Mouse (Mus musculus): ENCODE measurements at regions not wholly inside any gene's neighbourhood (a gene's known extent, or its start where the extent isn't known, plus 50 kb on each side); places are given as distances from the start of the nearest gene placed in this dataset.
A peak's percentile ranks its signal among the peaks of the same experiment; 100 is the strongest.
"Not testable (repeated sequence)": the region's sequence is repeated elsewhere in the genome, so short reads cannot be mapped to it uniquely, and the experiment has no call there.

GRCm38 (mm10) chr16:55758707-55759067 lies 80.0 kb downstream of the Nfkbiz start:
- no peak for DNase-seq (ENCODE audit: low spot score in 2 of 2)

GRCm38 (mm10) chr16:55757952-55758706 lies 80.6 kb downstream of the Nfkbiz start:
- DNase-seq (ENCODE audit: low spot score in 2 of 2) = no peak

DNA sequence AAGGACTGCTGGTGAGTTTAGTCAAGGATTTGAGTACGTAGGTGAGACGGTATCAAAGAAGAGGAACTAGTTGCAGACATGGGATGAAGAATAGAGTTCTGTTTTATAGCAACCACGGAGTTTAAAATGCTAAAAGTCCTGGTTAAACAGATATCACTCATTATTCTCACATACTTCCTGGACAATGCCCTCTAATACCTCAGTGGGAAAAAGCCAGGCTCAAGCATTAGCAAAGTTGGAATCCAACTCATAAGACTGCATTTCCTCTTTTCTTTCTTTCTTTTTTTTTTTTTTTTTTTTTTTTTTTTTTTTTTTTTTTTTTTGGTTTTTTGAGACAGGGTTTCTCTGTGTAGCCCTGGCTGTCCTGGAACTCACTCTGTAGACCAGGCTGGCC lies 81.3 kb downstream of the Nfkbiz start:
- DNase-seq (ENCODE audit: low spot score in 2 of 2) = not testable (repeated sequence)

DNA sequence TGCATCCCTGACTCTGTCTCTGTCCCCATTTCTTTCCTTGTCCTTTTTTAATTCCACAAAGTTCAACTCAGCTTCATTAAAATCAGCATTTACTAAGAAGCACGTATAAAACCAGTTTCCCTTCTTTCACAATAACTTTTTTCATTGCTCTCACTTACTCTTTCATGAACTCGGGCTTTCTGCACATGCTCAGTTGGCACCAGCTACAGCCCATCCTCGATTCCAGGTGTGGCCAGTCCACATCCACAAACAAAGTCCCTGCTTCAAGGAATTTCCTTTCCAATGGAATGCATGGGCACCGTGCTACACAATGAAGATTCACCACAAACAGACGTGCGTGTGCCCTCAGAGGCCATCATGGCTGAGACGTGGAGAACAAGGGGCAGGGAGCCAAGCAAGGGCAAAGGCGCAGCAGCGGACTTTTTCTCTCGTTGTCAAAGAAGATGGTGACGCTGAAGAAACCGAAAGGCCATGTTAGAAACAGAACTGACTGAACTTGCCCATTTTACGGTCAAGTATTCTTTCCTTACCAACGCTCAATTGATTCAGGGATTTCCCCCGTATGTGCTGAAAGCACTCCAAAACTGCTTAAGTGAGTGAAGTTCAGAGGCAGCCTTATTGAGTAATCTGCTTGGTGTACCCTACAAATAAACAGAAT lies 81.8 kb downstream of the Nfkbiz start:
- DNase-seq (ENCODE audit: low spot score in 2 of 2) = no peak

DNA sequence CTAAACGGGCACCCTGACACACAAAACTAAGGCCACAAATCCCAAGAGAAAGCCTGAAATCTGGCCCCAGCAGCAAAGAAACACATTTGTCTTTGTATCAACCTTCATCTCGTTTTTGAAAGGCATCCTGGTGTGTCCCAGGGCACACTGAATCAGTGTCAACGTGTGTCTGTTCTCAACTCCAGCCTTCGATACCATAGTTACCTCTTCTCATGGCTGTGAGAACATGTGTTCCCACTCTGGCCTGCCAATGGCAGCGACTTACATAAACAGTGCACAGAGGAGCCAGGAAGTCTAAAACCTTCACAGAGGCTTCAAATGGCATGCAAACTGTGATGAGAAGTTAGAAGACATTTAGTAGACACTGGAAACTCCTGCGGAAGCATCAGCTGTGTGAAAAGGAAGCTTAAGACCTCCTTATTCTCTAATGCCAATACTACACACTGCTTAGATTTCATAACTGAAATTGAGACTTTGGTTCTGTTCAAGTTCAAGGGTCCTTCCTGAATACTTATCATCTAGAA lies 83.3 kb downstream of the Nfkbiz start:
- DNase-seq (ENCODE audit: low spot score in 2 of 2) = no peak

GRCm38 (mm10) chr16:55754092-55754763 lies 84.5 kb downstream of the Nfkbiz start:
- peak in 1 of 2 experiments; percentile 5 for DNase-seq (ENCODE audit: low spot score in 2 of 2)

GRCm38 (mm10) chr16:55753380-55753779 lies 85.3 kb downstream of the Nfkbiz start:
- DNase-seq (ENCODE audit: low spot score in 2 of 2) = no peak

DNA sequence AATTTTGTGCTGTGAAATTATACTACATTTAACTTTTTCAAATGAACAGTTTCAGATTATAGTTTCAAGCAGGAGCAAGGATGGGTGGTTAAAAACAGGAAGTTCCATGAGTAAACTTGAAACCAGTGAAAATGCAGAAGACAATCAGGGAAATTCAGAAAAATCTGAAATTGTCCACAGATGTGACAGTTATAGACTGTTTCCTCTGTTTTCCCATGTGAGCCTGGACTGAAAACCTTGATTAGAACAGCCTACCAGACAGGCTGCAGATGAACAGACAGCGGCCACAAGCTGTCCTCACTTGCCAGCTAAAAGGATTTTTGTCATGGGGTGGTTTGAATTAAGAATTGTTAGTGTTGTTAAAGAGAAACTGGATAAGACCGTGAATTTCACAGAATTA lies 91.4 kb downstream of the Nfkbiz start:
- no peak for DNase-seq (ENCODE audit: low spot score in 2 of 2)

- DNase-seq (ENCODE audit: low spot score in 2 of 2) = no peak
These were observed 92.5 kb downstream of the Nfkbiz start for GRCm38 (mm10) chr16:55746159-55746558.

GRCm38 (mm10) chr16:55745094-55745493 lies 93.6 kb downstream of the Nfkbiz start:
- no peak for DNase-seq (ENCODE audit: low spot score in 2 of 2)

GRCm38 (mm10) chr16:55741099-55741863 lies 97.4 kb downstream of the Nfkbiz start:
- no peak for DNase-seq (ENCODE audit: low spot score in 2 of 2)

DNA sequence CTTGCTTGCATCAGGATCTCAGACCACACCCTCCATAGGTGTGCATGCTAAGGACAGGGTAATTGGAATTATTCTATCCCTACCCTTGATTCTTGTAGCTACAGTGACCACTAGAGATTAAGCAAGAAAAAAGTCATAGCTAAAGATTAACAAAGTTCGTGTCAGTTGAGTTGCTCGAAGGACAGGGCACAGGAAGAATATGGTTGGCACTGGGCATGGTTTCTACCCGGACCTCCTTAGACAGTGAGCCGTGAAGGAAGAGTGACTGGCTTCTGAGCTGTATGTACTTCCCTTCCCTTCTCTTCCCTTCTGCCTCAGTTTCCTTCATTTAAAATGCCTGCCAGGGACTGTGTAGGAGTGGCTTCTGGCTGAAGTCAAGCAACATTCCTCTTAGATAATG lies 100.0 kb downstream of the Nfkbiz start:
- DNase-seq (ENCODE audit: low spot score in 2 of 2) = no peak

- DNase-seq (ENCODE audit: low spot score in 2 of 2) = no peak
These were observed 103.2 kb downstream of the Nfkbiz start for GRCm38 (mm10) chr16:55735476-55735968.

- no peak for DNase-seq (ENCODE audit: low spot score in 2 of 2)
These were observed 104.4 kb downstream of the Nfkbiz start for GRCm38 (mm10) chr16:55734301-55734700.

- no peak for DNase-seq (ENCODE audit: low spot score in 2 of 2)
These were observed 104.9 kb downstream of the Nfkbiz start for GRCm38 (mm10) chr16:55733751-55734150.

DNA sequence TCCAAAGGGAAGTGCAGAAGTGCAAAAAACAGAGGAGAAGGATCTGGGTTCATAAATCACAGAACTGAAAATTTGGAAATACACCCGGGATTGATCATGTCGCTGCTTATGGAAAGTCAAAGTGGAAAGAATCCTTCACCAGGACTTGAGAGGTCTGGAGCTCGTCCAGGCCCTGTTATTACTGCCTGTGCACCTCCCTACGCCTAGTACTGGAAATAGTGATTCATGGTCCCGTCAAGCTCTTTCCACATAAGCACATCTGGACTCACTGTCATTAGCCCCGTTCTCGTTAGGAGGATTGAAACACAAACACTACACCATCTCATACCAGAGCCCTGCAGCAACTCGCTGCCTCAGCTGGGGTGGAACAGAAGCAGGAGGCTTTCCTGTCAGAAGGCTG lies 107.7 kb downstream of the Nfkbiz start:
- no peak for DNase-seq (ENCODE audit: low spot score in 2 of 2)

GRCm38 (mm10) chr16:55726538-55726937 lies 112.2 kb downstream of the Nfkbiz start:
- DNase-seq (ENCODE audit: low spot score in 2 of 2) = no peak

- no peak for DNase-seq (ENCODE audit: low spot score in 2 of 2)
These were observed 118.3 kb downstream of the Nfkbiz start for GRCm38 (mm10) chr16:55720430-55720829.

GRCm38 (mm10) chr16:55710017-55710416 lies 128.7 kb downstream of the Nfkbiz start:
- DNase-seq (ENCODE audit: low spot score in 2 of 2) = no peak

GRCm38 (mm10) chr16:55706502-55706901 lies 132.2 kb downstream of the Nfkbiz start:
- DNase-seq (ENCODE audit: low spot score in 2 of 2) = no peak

- DNase-seq (ENCODE audit: low spot score in 2 of 2) = no peak
These were observed 140.2 kb downstream of the Nfkbiz start for GRCm38 (mm10) chr16:55698489-55698892.

DNA sequence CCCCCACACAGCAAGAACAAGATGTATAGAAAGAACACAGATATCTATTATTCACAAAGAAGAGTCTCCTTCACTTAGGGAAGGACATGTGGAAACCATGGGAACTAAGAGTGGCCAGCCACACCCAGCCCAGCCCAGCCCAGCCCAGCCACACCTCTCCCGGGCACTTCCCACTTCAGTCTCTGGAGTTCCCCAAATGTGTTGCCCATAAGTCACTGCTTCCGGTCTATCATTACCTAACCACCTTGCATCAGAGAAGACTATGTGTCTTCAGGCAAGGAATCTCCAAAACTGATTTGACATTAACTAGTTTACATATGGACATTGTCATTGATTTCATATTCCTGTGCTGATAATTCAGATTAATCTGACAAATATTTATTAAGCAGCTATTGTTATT lies 147.6 kb downstream of the Nfkbiz start:
- no peak for DNase-seq (ENCODE audit: low spot score in 2 of 2)
